Mouse (Mus musculus) spleen, adult 18-20 months (tissue): ENCODE results near the gene Hdlbp.

ENCODE experiments used
- DNase-seq, 2 experiments: peaks; one replicate each; pipeline ENCODE4 v3.0.0; 2022; ENCODE audit warnings: mixed read lengths in 2 of 2

Gene Hdlbp

GRCm38 (mm10) chr1:93445111-93445821 is 33.3 kb downstream of the Hdlbp start:
- peak; percentile 59 to 73 for DNase-seq

- peak; percentile 49 to 64 for DNase-seq
Measured at GRCm38 (mm10) chr1:93444405-93445110, 34.1 kb downstream of the Hdlbp start.

- no peak for DNase-seq
Measured at GRCm38 (mm10) chr1:93439321-93439720, 39.3 kb downstream of the Hdlbp start.

- no peak for DNase-seq
Measured at GRCm38 (mm10) chr1:93432087-93432486, 46.5 kb downstream of the Hdlbp start.

GRCm38 (mm10) chr1:93403403-93403802 is 75.2 kb downstream of the Hdlbp start:
- DNase-seq: no peak

GRCm38 (mm10) chr1:93401191-93402052 is 77.2 kb downstream of the Hdlbp start:
- DNase-seq: peak; percentile 42 to 48

GRCm38 (mm10) chr1:93388906-93389305 is 89.7 kb downstream of the Hdlbp start:
- no peak for DNase-seq

- no peak for DNase-seq
Measured at GRCm38 (mm10) chr1:93387198-93387597, 91.4 kb downstream of the Hdlbp start.

GRCm38 (mm10) chr1:93379117-93379516 is 99.5 kb downstream of the Hdlbp start:
- peak in 1 of 2 experiments; percentile 6 for DNase-seq

GRCm38 (mm10) chr1:93377307-93377706 is 101.3 kb downstream of the Hdlbp start:
- no peak for DNase-seq

GRCm38 (mm10) chr1:93373665-93374064 is 105.0 kb downstream of the Hdlbp start, which contains the start of gene Ano7:
Ano7 (plus strand) TSS chr1:93373930.
- no peak for DNase-seq

GRCm38 (mm10) chr1:93365641-93366040 is 113.0 kb downstream of the Hdlbp start:
- DNase-seq: no peak

GRCm38 (mm10) chr1:93362661-93363060 is 116.0 kb downstream of the Hdlbp start:
- DNase-seq: no peak
